Mouse (Mus musculus): ENCODE measurements at regions not wholly inside any gene's neighbourhood (a gene's known extent, or its start where the extent isn't known, plus 50 kb on each side); places are given as distances from the start of the nearest gene placed in this dataset.

GRCm38 (mm10) chr14:9457801-9458495 is 791.9 kb upstream of the 4930452B06Rik start:
- TF ChIP-seq CTCF (IDR thresholded peaks at IDR 0.05; ENCODE audit: borderline replicate concordance, control insufficient read depth, extremely low read depth, insufficient read depth, low read length, poor library complexity) (no peak), POLR2A (IDR thresholded peaks at IDR 0.05; ENCODE audit: control insufficient read depth, extremely low read depth, insufficient read depth, low read length, poor library complexity) (no peak)

Data from thymus, adult 2 months (tissue).